Mouse (Mus musculus): ENCODE results near the gene Sap18b. TPM values are rescaled to one million over a fixed set of nuclear protein-coding genes. Genes with fewer than 3 reads are reported as not detected.

Gene Sap18b
- total and polyA plus RNA-seq, 3 experiments = 48.8 to 92.9 (median 77.6) TPM

DNA sequence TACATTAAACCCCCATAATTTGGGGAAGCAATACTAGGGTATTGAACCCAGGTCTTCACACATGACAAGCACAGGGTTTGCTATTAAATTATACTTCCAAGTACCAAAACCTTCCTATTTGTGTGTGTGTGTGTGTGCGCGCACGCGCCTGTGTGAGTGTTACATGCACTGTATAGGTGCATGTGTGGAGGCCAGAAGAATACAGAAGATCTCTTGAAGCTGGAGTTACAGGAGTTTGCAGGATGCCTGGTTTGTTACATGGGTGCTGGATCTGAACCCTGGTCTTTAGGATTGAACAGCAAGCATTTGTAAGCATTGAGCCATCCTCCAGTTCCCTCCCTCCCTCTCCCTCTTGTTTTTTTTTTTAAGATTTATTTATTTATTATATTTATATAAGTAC lies 14.1 kb downstream of the Sap18b start:
- 98% methylated on average over 4 of the region's 4 CpGs for WGBS
- TF ChIP-seq EP300 (IDR thresholded peaks at IDR 0.05; ENCODE audit: insufficient read depth, low read depth, low read length) = no peak
- no peak for TF ChIP-seq CTCF (IDR thresholded peaks at IDR 0.05)
- no peak for TF ChIP-seq POLR2A (IDR thresholded peaks at IDR 0.05; ENCODE audit: insufficient read depth, low read depth, low read length)
- intact Hi-C loops (cut with DNase I) = no loop called here
- no peak for DNase-seq
- H3K79me2 ChIP-seq (replicated peaks; ENCODE audit: control insufficient read depth, insufficient read depth, low read length) = no peaks in the 10 kb centered on the region
- H3K36me3 ChIP-seq (ENCODE audit: control insufficient read depth, insufficient read depth, low read length) = no peaks in the 10 kb centered on the region
- no peak overlapping the region for H3K27ac ChIP-seq
- no peaks in the 10 kb centered on the region for H3K27me3 ChIP-seq (ENCODE audit: control insufficient read depth, insufficient read depth, low read length)
- H3K4me3 ChIP-seq = no peak overlapping the region
- H3K9ac ChIP-seq (ENCODE audit: low read depth, low read length) = no peak overlapping the region
- H3K4me1 ChIP-seq (ENCODE audit: control insufficient read depth, insufficient read depth, low read length) = no peaks in the 10 kb centered on the region

DNA sequence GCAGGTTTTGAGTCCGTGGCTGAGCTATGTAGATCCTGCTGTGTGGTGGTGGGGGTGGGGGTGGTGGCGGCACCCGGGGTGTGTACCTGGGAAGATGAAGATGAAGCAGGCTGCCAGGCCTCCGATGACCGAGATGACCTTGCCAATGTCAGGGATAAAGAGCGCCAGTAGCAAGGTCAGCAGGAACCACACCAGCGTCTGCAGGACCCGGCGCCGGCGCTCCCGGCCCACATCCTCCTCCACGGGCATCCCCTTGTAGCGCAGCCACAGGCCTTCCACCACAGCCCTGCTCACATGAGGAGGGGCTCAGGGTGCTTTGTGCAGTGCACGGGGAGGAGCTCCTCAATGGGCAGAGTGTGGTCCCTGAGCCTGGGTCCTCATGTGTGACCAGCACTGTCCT lies 16.3 kb downstream of the Sap18b start:
- H3K27ac ChIP-seq = no peak overlapping the region
- WGBS = 91% methylated on average over 15 of the region's 15 CpGs
- no peak for DNase-seq
- no peaks in the 10 kb centered on the region for H3K4me1 ChIP-seq (ENCODE audit: control insufficient read depth, insufficient read depth, low read length)
- TF ChIP-seq CTCF (IDR thresholded peaks at IDR 0.05) = no peak
- TF ChIP-seq POLR2A (IDR thresholded peaks at IDR 0.05; ENCODE audit: insufficient read depth, low read depth, low read length) = no peak
- TF ChIP-seq EP300 (IDR thresholded peaks at IDR 0.05; ENCODE audit: insufficient read depth, low read depth, low read length) = no peak
- H3K4me3 ChIP-seq = no peak overlapping the region
- H3K9ac ChIP-seq (ENCODE audit: low read depth, low read length) = no peak overlapping the region
- intact Hi-C loops (cut with DNase I) = no loop called here
- no peaks in the 10 kb centered on the region for H3K27me3 ChIP-seq (ENCODE audit: control insufficient read depth, insufficient read depth, low read length)
- no peaks in the 10 kb centered on the region for H3K79me2 ChIP-seq (replicated peaks; ENCODE audit: control insufficient read depth, insufficient read depth, low read length)
- H3K36me3 ChIP-seq (ENCODE audit: control insufficient read depth, insufficient read depth, low read length) = no peaks in the 10 kb centered on the region

DNA sequence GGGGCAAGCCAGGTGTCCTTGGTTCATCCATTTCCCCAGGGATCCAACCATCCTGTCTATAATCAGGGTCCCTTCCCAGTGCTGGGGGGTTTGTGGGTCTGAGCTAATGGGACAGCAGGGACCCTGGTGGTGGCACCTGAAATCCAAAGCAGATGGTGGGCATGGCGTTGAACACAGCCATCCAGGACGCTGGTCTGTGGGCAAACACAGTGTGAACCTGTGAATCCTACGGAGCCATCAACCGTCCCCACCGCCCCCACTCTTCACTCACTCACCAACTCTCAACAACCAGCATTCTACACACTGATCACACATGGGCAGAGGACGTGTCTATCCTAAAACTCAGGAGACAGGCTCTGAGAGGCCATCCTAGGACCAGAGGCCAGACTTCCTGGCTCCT lies 18.8 kb downstream of the Sap18b start:
- DNase-seq = no peak
- WGBS = 95% methylated on average over 6 of the region's 6 CpGs
- TF ChIP-seq CTCF (IDR thresholded peaks at IDR 0.05) = no peak
- no peak for TF ChIP-seq POLR2A (IDR thresholded peaks at IDR 0.05; ENCODE audit: insufficient read depth, low read depth, low read length)
- TF ChIP-seq EP300 (IDR thresholded peaks at IDR 0.05; ENCODE audit: insufficient read depth, low read depth, low read length) = no peak
- intact Hi-C loops (cut with DNase I) = no loop called here
- Histone ChIP-seq H3K27ac (no peak overlapping the region), H3K27me3 (ENCODE audit: control insufficient read depth, insufficient read depth, low read length) (no peaks in the 10 kb centered on the region), H3K79me2 (replicated peaks; ENCODE audit: control insufficient read depth, insufficient read depth, low read length) (no peaks in the 10 kb centered on the region; the same call in 1 of the 2 replicates), H3K36me3 (ENCODE audit: control insufficient read depth, insufficient read depth, low read length) (no peaks in the 10 kb centered on the region), H3K4me3 (no peak overlapping the region), H3K9ac (ENCODE audit: low read depth, low read length) (no peak overlapping the region), H3K4me1 (ENCODE audit: control insufficient read depth, insufficient read depth, low read length) (no peaks in the 10 kb centered on the region)

DNA sequence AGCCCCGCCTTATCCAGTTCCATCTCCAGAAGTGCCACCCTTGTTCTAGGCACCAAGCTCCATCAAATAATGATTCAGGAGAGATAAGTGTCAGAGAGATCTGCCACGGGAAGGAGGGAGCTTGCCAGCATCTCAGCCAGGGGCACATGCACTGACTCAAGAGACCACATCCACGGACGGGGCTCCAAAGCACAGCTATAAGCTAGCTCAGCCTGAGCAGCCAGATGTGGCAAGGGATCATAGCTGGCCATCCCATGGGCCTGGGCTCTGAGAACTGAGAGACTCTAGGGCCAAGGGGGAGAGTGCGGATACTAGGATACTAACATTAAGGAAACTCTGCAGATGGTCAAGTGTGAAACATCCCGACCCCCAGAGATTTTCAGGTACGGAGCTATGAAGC lies 19.9 kb downstream of the Sap18b start:
- H3K4me3 ChIP-seq = no peak overlapping the region
- no peak for DNase-seq
- H3K36me3 ChIP-seq (ENCODE audit: control insufficient read depth, insufficient read depth, low read length) = no peaks in the 10 kb centered on the region
- no peak for TF ChIP-seq EP300 (IDR thresholded peaks at IDR 0.05; ENCODE audit: insufficient read depth, low read depth, low read length)
- no peak for TF ChIP-seq CTCF (IDR thresholded peaks at IDR 0.05)
- TF ChIP-seq POLR2A (IDR thresholded peaks at IDR 0.05; ENCODE audit: insufficient read depth, low read depth, low read length) = no peak
- intact Hi-C loops (cut with DNase I) = no loop called here
- no peak overlapping the region for H3K27ac ChIP-seq
- H3K27me3 ChIP-seq (ENCODE audit: control insufficient read depth, insufficient read depth, low read length) = no peaks in the 10 kb centered on the region
- no peaks in the 10 kb centered on the region for H3K4me1 ChIP-seq (ENCODE audit: control insufficient read depth, insufficient read depth, low read length)
- no peaks in the 10 kb centered on the region; the same call in 1 of the 2 replicates for H3K79me2 ChIP-seq (replicated peaks; ENCODE audit: control insufficient read depth, insufficient read depth, low read length)
- 87% methylated on average over 7 of the region's 7 CpGs for WGBS
- H3K9ac ChIP-seq (ENCODE audit: low read depth, low read length) = no peak overlapping the region

DNA sequence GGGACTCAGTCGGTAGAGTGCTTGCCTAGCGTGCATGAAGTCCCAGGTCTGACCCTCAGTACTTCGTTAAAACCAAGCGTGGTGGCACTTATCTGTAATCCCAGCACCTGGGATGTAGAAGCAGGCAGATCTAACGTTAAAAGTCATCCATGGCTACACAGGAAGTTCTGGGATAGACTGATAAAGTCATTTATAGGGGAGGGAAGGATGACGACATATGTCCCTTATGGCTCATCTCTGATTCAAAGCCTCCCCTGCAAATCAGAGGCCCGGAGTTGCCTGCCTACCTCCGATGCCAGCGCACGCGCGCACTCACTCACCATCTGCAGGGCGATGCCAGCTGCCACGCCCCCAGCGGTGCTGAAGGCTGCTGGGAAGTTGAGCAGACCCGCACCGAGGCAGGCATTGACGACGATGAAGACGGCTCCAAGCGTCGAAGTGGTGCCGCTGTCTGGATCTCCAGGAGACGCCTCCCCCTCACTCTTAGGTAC lies 23.0 kb downstream of the Sap18b start:
- Histone ChIP-seq H3K4me3 (no peak overlapping the region), H3K9ac (ENCODE audit: low read depth, low read length) (no peak overlapping the region), H3K27ac (no peak overlapping the region), H3K79me2 (replicated peaks; ENCODE audit: control insufficient read depth, insufficient read depth, low read length) (no peaks in the 10 kb centered on the region; the same call in 1 of the 2 replicates), H3K36me3 (ENCODE audit: control insufficient read depth, insufficient read depth, low read length) (no peaks in the 10 kb centered on the region), H3K27me3 (ENCODE audit: control insufficient read depth, insufficient read depth, low read length) (no peaks in the 10 kb centered on the region), H3K4me1 (ENCODE audit: control insufficient read depth, insufficient read depth, low read length) (peaks cover 5% of the 10 kb centered on the region; the same call in 1 of the 2 replicates)
- 77% methylated on average over 24 of the region's 24 CpGs for WGBS
- no peak for TF ChIP-seq EP300 (IDR thresholded peaks at IDR 0.05; ENCODE audit: insufficient read depth, low read depth, low read length)
- intact Hi-C loops (cut with DNase I) = no loop called here
- no peak for DNase-seq

DNA sequence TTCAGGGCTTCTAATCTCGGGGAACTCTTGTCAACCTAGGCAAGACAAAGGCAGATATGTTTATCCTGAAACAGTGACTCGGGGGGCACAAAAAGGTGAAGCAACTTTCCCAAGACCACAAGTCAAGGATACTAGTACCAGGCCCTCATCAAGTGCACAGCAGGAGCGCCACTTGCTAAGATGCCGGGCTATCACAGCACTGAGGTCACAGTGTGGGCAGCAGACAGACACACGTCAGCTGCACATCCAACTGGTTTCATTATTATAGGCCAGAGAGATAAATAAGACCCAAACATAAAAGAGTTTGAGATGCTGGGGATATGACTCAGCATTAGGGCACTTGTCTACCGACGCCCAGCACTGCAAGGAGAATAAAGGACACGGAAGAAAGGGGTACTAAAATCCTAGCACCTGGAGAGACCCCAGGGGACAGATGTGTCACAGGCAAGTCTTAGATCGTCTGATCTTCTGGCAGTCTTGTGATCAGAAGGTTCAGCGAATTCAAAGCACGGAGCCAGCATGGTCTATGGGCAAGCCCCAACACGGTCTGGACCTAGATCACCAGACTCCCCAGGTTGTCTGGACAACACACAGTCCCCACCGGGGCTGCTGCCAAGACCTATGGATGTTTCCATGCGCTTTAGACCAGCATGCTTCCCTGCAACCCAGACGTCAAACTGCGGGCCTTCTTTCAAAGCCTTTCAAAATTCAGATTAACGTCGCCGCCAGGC lies 23.8 kb downstream of the Sap18b start:
- Histone ChIP-seq H3K4me1 (ENCODE audit: control insufficient read depth, insufficient read depth, low read length) (peaks cover 5% of the 10 kb centered on the region; the same call in 1 of the 2 replicates), H3K27ac (no peak overlapping the region), H3K9ac (ENCODE audit: low read depth, low read length) (no peak overlapping the region), H3K27me3 (ENCODE audit: control insufficient read depth, insufficient read depth, low read length) (no peaks in the 10 kb centered on the region), H3K36me3 (ENCODE audit: control insufficient read depth, insufficient read depth, low read length) (no peaks in the 10 kb centered on the region), H3K79me2 (replicated peaks; ENCODE audit: control insufficient read depth, insufficient read depth, low read length) (no peaks in the 10 kb centered on the region; the same call in 1 of the 2 replicates), H3K4me3 (no peak overlapping the region)
- 90% methylated on average over 19 of the region's 19 CpGs for WGBS
- DNase-seq = no peak
- TF ChIP-seq POLR2A (IDR thresholded peaks at IDR 0.05; ENCODE audit: insufficient read depth, low read depth, low read length) (no peak), EP300 (IDR thresholded peaks at IDR 0.05; ENCODE audit: insufficient read depth, low read depth, low read length) (no peak), CTCF (IDR thresholded peaks at IDR 0.05) (no peak)
- intact Hi-C loops (cut with DNase I) = no loop called here

Data from heart, adult 2 months (tissue).